Mouse (Mus musculus) megakaryocyte, embryonic 14.5 days (primary cell): ENCODE results near the gene Dcp1a.

Experiments
- FLI1 ChIP-seq: IDR thresholded peaks from 2 replicates; pipeline ENCODE4 v1.6.1; 2012; ENCODE audit warnings: low read length, inconsistent platforms, mixed read lengths
- GATA1 ChIP-seq: IDR thresholded peaks from 3 replicates; pipeline ENCODE4 v1.6.1; 2012; ENCODE audit warnings: mixed read lengths, low read length, inconsistent platforms, borderline replicate concordance

- TF ChIP-seq GATA1 (no peak), FLI1 (no peak)
Measured at GRCm38 (mm10) chr14:30528392-30528791, 49.1 kb downstream of the Dcp1a start.
